Mouse (Mus musculus) right cerebral cortex, postnatal 4 days (tissue): Measurements from ENCODE around the gene Mfsd6l.
A peak's percentile ranks its signal among the peaks of the same experiment; 100 is the strongest.

Source experiments
- DNase-seq: peaks from one replicate; pipeline ENCODE4 v3.0.0-alpha.2; 2022

The Mfsd6l gene

GRCm38 (mm10) chr11:68555918-68556584, at the start of gene Mfsd6l:
Gene Mfsd6l (plus strand): TSS chr11:68556186.
- no peak for DNase-seq

- DNase-seq: no peak
Observed at GRCm38 (mm10) chr11:68507246-68507645, 48.7 kb upstream of the Mfsd6l start.

GRCm38 (mm10) chr11:68508619-68509018, 47.4 kb upstream of the Mfsd6l start:
- DNase-seq: no peak

GRCm38 (mm10) chr11:68509194-68509593, 46.8 kb upstream of the Mfsd6l start:
- DNase-seq: no peak

DNA sequence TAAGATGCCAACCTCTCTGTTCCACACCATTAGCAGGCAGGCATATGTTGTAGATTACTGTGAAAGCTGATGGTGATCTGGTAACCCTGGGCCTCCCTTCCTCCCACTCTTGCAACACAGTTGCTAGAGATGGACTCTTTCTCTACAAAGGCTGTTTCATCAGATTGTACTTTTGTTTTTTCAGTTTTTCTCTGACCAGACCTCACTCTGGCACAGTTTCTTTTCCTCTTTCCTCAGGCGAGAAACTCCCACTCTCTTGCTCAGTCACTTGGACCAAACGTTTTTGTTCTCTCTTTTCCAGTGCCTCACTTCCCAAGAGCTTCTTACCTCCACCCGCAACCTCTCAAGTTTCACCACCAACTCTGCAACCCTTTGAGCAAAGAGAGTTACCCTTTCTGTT, 42.0 kb upstream of the Mfsd6l start:
- no peak for DNase-seq

- DNase-seq: no peak
Observed at GRCm38 (mm10) chr11:68519362-68519761, 36.6 kb upstream of the Mfsd6l start.

- DNase-seq: no peak
Observed at GRCm38 (mm10) chr11:68519815-68520214, 36.2 kb upstream of the Mfsd6l start.

- DNase-seq: no peak
Observed at GRCm38 (mm10) chr11:68520439-68520838, 35.5 kb upstream of the Mfsd6l start.

DNA sequence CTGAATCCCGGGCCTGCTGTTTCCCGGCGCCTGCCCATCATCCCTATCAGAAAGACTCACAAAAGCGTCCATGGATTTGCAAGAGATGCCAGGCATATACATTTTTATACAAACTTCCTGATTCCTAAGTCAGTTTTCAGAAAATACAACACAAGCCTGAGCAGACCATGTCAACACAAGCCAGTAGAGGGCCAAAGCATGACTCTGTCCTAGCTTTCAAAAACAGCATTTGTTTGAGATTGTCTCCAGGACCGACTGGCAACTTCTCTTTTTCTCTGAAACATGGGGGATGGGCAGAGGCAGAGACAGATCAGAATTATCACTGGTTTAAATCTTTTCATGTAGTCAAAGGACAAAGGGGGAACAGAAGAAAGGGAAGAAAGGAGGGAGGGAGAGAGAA, 34.6 kb upstream of the Mfsd6l start:
- no peak for DNase-seq

DNA sequence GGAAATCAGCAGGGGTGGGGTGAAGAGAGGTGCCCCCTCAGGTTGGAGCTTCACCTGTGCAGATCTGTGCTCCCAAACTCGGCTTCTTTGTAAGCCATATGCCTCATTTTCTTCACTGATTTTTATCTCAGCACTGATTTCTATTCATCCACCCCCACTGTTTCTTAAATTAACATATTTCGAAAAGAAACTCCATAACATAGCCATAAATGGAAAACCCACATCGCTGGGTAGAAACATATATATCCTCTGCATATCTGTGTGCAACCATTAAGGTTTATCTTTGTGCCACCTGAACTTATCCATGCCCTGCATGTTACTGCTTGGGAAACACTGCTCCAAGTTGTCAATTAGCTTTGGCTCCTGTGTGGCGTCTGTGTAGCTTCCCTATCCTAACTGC, 29.5 kb upstream of the Mfsd6l start:
- no peak for DNase-seq

GRCm38 (mm10) chr11:68531066-68531806, 24.8 kb upstream of the Mfsd6l start:
- peak; percentile 51 for DNase-seq

DNA sequence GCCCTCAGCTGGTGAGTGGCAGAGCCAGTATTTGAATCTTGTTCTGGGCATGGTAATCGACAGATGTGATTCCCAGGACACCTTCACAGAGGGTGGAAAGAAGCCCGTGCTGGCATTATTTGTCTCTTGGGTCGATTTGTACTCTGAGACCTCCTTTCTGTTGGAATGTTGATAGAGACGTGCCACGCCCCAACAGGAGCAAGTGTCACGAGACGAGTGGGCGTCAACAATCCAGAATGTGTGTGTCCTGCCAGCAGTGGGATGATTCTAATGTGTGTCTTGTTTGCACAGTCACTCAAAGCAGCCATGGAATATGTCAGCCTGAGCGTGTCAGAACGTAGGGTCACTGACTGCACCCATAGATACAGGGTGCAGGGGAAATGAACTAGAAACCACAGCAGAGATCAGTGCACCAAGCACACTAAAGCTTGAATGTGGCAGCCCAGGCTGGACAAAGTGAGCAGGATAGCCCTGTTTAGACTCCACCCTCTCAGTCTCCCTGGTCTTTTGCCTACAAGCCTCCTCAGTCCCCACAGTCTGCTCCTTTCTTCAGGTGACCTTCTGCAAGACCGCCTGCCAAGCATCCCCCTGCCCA, 23.9 kb upstream of the Mfsd6l start:
- no peak for DNase-seq

DNA sequence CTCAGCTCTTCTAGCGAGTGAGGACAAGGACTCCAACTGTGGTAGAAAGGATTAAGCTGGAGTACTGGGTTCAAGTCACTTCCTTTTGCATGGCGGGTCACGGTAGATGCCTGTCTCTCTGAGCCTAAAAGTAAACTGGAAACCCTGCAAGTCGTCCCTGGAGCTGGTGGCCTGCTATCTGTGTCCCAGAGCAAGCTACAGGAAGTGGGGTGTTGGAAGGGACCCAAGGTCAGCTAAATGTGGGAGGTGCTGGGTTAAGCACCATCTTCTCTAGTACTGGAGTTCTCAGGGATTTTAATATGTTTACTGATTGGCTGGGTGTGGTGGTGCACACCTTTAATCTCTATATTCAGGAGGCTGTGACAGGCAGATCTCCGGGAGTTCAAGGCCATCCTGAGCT, 23.2 kb upstream of the Mfsd6l start:
- DNase-seq: no peak

GRCm38 (mm10) chr11:68533971-68534475, 22.0 kb upstream of the Mfsd6l start:
- DNase-seq: no peak

- DNase-seq: no peak
Observed at GRCm38 (mm10) chr11:68536026-68536425, 20.0 kb upstream of the Mfsd6l start.

DNA sequence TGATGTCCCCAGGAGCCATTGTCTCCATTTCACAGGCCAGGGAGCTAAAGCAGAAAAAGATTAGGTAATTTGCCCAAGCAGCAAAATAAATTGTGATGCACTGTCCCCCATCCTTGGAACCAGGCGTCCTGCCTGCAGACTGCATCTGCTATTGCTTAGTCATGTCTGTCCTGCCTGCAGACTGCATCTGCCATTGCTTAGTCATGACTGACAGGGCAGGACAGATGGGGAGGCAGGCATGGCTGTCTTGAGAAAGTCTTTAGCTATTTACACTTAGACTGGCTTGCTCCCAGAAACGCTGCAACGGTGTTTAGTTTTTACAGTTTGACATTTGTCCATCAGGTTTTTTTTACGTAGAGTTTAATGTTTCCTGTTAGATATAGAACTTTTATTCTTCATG, 19.5 kb upstream of the Mfsd6l start:
- DNase-seq: no peak

- no peak for DNase-seq
Observed at GRCm38 (mm10) chr11:68539621-68540020, 16.4 kb upstream of the Mfsd6l start.

DNA sequence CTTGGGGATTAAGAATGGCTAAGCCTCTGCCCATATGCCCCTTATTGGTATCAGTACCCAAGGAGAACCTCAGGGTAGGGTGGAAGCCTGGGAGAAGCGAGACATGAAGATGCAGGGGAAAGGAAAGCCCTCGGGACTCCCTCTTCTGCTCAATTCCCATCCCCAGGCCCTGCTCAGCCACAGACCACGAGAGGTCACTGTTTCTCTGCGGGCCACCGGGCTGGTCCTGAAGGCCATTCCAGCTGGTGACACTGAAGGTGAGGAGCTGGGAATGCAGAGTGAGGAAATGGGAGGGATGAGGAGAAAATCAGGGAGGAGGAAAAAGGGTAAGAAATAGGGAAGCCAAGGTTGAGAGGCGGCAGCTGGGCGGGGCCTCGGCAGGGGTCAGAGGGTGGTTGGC, 11.4 kb upstream of the Mfsd6l start:
- no peak for DNase-seq

DNA sequence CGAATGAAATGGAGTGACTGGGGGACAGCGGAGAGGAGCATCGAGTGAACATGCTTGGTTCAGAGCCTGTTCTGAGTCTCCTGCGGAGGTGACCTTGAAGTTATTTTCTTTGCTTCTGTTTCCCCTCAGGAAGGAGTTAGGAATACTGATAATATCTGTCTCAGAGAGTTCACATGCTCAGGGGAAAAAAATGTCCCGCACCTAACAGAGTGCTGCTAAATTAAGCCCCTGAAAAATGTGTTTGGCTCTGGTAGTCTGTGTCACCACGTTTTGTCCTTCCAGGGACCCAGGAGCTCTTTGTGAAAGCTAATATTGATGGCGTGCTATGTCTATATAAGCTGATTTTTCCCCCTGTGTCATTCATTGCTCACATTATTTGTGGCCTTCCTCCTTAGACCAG, 10.8 kb upstream of the Mfsd6l start:
- no peak for DNase-seq

- no peak for DNase-seq
Observed at GRCm38 (mm10) chr11:68545682-68546222, 10.2 kb upstream of the Mfsd6l start.

DNA sequence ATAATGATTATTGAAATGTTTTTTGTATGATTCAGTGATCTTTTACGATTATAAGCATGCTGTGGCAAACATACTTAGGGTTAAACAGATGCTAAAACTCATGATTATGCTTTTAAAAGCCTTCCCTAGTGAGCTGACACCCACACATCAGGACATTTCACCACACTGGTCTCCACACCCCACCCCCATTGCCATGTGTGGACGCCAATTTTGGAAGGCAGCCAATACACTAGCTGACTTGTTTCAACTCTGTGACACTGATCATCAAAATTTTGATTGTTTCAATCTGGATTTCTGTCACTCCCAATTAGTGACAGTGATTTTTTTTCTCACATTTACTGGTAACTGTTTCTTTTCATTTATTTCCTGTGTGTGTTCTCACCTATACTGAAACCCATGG, 8.5 kb upstream of the Mfsd6l start:
- DNase-seq: no peak

- DNase-seq: no peak
Observed at GRCm38 (mm10) chr11:68549597-68549996, 6.4 kb upstream of the Mfsd6l start.

GRCm38 (mm10) chr11:68550358-68550757, 5.6 kb upstream of the Mfsd6l start:
- no peak for DNase-seq

- peak; percentile 62 for DNase-seq
Observed at GRCm38 (mm10) chr11:68553981-68554471, 2.0 kb upstream of the Mfsd6l start.
